Mouse (Mus musculus) hindbrain, embryonic 13.5 days (tissue): ENCODE measurements at regions not wholly inside any gene's neighbourhood (a gene's known extent, or its start where the extent isn't known, plus 50 kb on each side); places are given as distances from the start of the nearest gene placed in this dataset.

ENCODE experiments used
- ATAC-seq: fragments of 200-750 bp; cut with Nextera tagmentation; 2 replicates; pipeline ENCODE4 v1.8.0; 2017; ENCODE audit warnings: moderate TSS enrichment; ENCODE audit not compliant: low FRiP score
- H3K27ac ChIP-seq: fragments of 300-500 bp; sonication (generic); 2 replicates; pipeline ENCODE4 v1.5.1; 2015; ENCODE audit warnings: inconsistent platforms, mild to moderate bottlenecking, moderate library complexity
- H3K27me3 ChIP-seq: fragments of 300-500 bp; sonication (generic); 2 replicates; pipeline ENCODE4 v1.6.1; 2015; ENCODE audit warnings: mild to moderate bottlenecking, inconsistent platforms
- H3K36me3 ChIP-seq: fragments of 300-500 bp; sonication (generic); 2 replicates; pipeline ENCODE4 v1.6.1; 2015; ENCODE audit warnings: mild to moderate bottlenecking, inconsistent platforms
- H3K4me1 ChIP-seq: fragments of 300-500 bp; sonication (generic); replicated peaks from 2 replicates; pipeline ENCODE4 v1.6.1; 2015; ENCODE audit warnings: inconsistent platforms
- H3K4me2 ChIP-seq: fragments of 300-500 bp; sonication (generic); 2 replicates; pipeline ENCODE4 v1.6.1; 2015; ENCODE audit warnings: inconsistent platforms, mild to moderate bottlenecking, moderate library complexity
- H3K4me3 ChIP-seq: fragments of 300-500 bp; sonication (generic); 2 replicates; pipeline ENCODE4 v1.5.1; 2015; ENCODE audit warnings: mild to moderate bottlenecking, inconsistent platforms
- H3K9ac ChIP-seq: fragments of 300-500 bp; sonication (generic); 2 replicates; pipeline ENCODE4 v1.6.1; 2015; ENCODE audit warnings: mild to moderate bottlenecking, inconsistent platforms
- H3K9me3 ChIP-seq: fragments of 300-500 bp; sonication (generic); 2 replicates; pipeline ENCODE4 v1.6.1; 2016; ENCODE audit warnings: inconsistent platforms
- WGBS: fragments of 180-500 bp; shearing (Covaris S2); methylation state at CpG from one replicate; pipeline ENCODE4 v1.1.7; 2015; 5-methylcytosine and 5-hydroxymethylcytosine counted together

DNA sequence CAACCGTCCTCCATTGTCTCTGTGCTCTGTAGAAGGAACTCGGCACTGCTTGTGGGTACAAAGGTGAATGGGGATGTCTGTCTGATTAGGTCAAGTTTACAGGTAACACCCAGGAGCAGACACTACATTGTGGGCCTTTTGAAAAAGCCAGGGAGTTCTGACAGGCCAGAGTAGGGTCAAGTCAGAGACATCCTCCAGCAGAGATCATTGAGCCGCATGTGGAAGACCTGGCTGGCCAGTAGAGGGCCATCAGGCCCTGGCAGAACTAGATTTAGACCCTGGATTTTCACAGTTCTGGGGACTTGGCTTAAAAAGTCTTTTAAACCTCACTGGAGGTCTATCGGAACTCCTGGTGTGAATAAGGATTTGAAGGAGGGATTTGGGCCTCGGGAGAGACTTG lies 438.8 kb downstream of the Nbas start:
- ATAC-seq = no peak
- H3K9me3 ChIP-seq = no peaks in the 10 kb centered on the region
- H3K36me3 ChIP-seq = no peaks in the 10 kb centered on the region
- no peaks in the 10 kb centered on the region; the same call in 1 of the 2 replicates for H3K4me1 ChIP-seq
- no peak overlapping the region for H3K4me2 ChIP-seq
- H3K27me3 ChIP-seq = no peaks in the 10 kb centered on the region
- no peak overlapping the region for H3K4me3 ChIP-seq
- 84% methylated on average over 5 of the region's 5 CpGs for WGBS
- H3K27ac ChIP-seq = no peak overlapping the region
- no peak overlapping the region for H3K9ac ChIP-seq

DNA sequence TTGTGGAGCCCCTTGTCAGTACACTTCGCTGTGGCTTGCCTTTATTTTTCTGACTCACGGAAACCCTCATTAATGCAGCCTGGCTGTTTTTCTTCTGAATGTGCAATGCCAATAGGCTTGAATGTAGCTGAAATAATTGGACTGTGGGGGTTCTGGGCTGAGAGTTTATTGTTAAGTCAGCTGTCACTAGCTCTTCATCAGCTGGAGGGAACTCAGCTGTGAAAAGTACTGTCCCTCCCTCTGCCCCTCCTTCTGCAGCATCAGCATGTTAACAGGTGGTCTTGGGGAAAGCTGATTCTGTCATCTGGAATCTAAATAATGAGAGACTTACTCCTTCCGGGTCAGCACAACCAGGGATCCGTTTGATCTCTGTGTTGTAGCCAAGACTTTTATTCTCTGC lies 437.6 kb downstream of the Nbas start:
- no peak overlapping the region for H3K9ac ChIP-seq
- no peaks in the 10 kb centered on the region for H3K36me3 ChIP-seq
- no peak overlapping the region for H3K4me2 ChIP-seq
- H3K4me1 ChIP-seq = no peaks in the 10 kb centered on the region; the same call in 1 of the 2 replicates
- no peaks in the 10 kb centered on the region for H3K27me3 ChIP-seq
- H3K27ac ChIP-seq = no peak overlapping the region
- ATAC-seq = no peak
- H3K4me3 ChIP-seq = no peak overlapping the region
- WGBS = 35% methylated on average over 4 of the region's 4 CpGs
- H3K9me3 ChIP-seq = no peaks in the 10 kb centered on the region

DNA sequence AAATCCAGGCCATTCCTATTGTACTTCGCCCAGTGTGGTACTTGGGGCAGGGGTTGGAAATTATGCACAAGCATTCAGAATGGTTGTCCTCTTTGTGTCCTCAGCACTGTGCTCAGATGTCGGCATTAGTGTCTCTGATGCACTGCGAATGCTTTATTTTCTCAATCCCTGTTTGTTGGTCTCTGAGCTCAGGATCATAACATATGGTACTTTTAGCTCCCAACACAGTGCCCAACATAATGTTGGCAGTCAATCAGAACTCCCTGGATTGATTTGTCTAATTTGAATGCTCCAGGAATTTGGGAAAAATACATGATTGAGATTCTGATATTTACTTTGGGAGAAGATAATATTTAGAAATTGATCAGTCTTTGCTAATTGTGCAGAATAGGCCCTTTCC lies 434.7 kb downstream of the Nbas start:
- H3K9ac ChIP-seq = no peak overlapping the region

DNA sequence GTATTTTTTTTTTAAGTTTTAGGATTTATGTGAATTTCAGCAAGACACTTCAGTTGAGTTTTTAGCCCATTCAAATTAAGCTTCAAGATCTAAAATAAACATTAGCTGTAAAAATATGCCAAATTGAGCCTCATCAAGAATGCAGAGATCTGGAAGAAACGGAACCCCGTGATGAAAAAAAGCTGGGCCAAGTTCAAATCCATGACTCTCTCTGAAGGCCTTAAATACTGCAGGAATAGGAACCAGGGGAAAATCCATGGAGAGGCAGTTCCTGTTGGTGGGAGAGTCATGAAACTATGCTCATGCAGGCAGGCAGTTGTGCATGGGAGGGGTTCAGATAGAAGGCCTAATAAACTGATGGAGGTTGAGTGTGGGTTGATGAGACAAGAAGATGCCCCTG lies 430.9 kb downstream of the Nbas start:
- no peak overlapping the region for H3K4me3 ChIP-seq
- 95% methylated on average over 2 of the region's 2 CpGs for WGBS
- no peaks in the 10 kb centered on the region for H3K4me1 ChIP-seq
- H3K9ac ChIP-seq = no peak overlapping the region
- H3K36me3 ChIP-seq = no peaks in the 10 kb centered on the region
- H3K27me3 ChIP-seq = no peaks in the 10 kb centered on the region
- H3K9me3 ChIP-seq = no peaks in the 10 kb centered on the region
- no peak overlapping the region for H3K27ac ChIP-seq
- H3K4me2 ChIP-seq = no peak overlapping the region
- ATAC-seq = no peak

More for the DNA sequence above, 434.7 kb downstream of the Nbas start:
- Histone ChIP-seq H3K4me3 (no peak overlapping the region), H3K27me3 (no peaks in the 10 kb centered on the region), H3K4me1 (no peaks in the 10 kb centered on the region; the same call in 1 of the 2 replicates), H3K9me3 (no peaks in the 10 kb centered on the region), H3K27ac (no peak overlapping the region), H3K4me2 (no peak overlapping the region), H3K36me3 (no peaks in the 10 kb centered on the region)
- WGBS = 74% methylated on average over 3 of the region's 3 CpGs
- ATAC-seq = no peak

DNA sequence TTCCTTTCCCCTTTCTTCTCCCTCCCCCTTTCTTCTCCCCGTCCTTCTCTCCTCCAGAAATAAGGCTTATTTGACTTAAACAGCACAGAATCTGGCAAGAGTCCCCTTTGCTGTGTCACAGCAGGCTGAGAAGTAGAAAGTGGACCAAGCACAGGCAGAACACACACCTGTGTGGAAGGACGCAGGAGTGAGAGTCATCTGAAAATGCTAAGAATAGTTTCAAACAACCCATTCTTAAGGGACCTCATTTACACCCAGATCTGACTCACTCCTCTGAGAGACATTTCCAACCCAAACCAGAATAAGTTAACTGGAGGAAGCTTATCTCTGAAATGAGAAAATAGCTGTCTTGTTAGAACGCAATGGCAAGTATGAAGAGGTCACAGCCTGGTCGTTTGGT lies 429.9 kb downstream of the Nbas start:
- no peak for ATAC-seq
- no peak overlapping the region for H3K9ac ChIP-seq
- no peaks in the 10 kb centered on the region for H3K27me3 ChIP-seq
- H3K27ac ChIP-seq = no peak overlapping the region
- H3K36me3 ChIP-seq = no peaks in the 10 kb centered on the region
- H3K4me2 ChIP-seq = no peak overlapping the region
- no peaks in the 10 kb centered on the region for H3K4me1 ChIP-seq
- 77% methylated on average over 4 of the region's 4 CpGs for WGBS
- no peaks in the 10 kb centered on the region for H3K9me3 ChIP-seq
- no peak overlapping the region for H3K4me3 ChIP-seq

DNA sequence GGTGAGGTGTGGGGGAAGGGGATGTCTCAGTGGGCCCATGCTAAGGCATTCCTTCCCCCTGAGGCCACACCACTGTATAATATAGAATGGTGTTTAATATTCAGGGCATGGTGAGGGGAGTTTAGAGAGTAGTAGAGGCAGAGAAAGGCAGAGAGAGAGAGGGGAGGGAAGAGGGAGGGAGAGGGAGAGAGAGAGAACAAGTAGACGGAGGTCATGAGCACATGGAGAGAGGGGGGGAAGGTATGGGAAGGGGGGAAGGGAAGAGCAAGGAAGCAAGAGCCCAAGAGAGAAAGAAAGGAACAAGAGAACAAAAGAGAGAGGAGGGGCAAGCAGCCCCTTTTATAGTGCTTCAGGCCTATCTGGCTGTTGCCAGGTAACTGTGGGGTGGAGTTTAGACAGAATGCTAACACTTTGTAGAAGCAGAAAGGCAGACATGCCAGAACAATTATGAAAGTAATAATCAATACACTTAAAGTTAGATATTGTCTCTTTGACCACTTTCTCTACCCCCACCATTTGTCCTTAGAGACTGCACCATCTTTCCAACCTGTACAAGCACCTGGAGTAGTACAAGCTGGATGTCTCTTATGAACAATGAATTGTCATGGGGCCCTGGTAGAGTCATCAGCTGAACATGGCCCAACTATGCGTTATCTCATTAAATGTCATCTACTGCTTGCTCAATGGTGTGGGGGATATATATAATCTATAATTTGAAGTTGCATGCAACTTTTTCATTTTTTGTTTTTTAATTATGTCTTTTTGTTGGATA lies 422.6 kb downstream of the Nbas start:
- WGBS = 44% methylated on average over 2 of the region's 2 CpGs
- peaks cover 5% of the 10 kb centered on the region for H3K4me1 ChIP-seq
- H3K36me3 ChIP-seq = no peaks in the 10 kb centered on the region
- no peak overlapping the region for H3K4me2 ChIP-seq
- H3K9me3 ChIP-seq = no peaks in the 10 kb centered on the region
- ATAC-seq = peak; percentile 54; the same call in 1 of the 2 replicates
- no peak overlapping the region for H3K4me3 ChIP-seq
- H3K27me3 ChIP-seq = no peaks in the 10 kb centered on the region
- H3K27ac ChIP-seq = no peak overlapping the region
- H3K9ac ChIP-seq = no peak overlapping the region

DNA sequence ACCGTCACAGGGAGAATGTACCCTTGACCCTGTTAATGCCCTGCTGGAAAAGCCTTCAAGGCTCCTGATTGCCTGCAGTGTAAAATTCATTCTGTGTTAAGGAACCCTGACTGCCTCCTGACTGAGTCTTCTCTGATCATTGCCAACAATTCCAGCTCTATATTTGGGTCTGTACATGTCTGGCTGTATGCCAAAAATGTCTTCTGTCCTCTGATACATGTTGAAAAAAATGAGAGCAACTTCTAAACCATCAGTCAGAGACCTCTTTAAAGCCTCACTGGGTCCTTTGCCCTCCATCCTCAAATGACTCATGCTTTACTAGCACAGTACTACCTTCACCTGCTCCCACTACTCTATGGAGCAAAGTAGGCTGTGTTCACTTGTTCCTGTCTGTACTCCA lies 408.3 kb downstream of the Nbas start:
- no peak for ATAC-seq
- WGBS = 69% methylated on average over 1 of the region's 1 CpGs
- no peaks in the 10 kb centered on the region for H3K9me3 ChIP-seq
- H3K4me1 ChIP-seq = no peaks in the 10 kb centered on the region
- no peak overlapping the region for H3K4me2 ChIP-seq
- H3K27me3 ChIP-seq = no peaks in the 10 kb centered on the region
- no peak overlapping the region for H3K4me3 ChIP-seq
- no peak overlapping the region for H3K27ac ChIP-seq
- H3K9ac ChIP-seq = no peak overlapping the region
- no peaks in the 10 kb centered on the region for H3K36me3 ChIP-seq

DNA sequence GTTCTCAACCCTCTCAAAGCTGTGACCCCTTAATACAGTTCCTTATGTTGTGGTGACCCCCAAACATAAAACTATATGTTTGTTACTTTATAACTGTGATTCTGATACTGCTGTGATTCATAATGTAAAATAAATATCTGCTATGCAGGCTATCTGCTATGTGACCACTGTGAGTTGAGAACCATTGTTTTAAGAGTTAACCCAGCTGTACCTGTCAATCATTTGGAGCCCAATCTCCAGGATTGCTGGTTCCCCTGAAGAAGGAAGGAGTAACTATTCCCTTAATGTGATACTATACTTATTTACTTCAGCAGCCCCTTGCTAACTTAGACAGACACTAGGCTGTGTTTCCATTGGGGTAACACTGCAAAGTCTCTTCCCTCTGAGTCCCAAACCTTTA lies 400.5 kb downstream of the Nbas start:
- no peak for ATAC-seq
- no peak overlapping the region for H3K27ac ChIP-seq

DNA sequence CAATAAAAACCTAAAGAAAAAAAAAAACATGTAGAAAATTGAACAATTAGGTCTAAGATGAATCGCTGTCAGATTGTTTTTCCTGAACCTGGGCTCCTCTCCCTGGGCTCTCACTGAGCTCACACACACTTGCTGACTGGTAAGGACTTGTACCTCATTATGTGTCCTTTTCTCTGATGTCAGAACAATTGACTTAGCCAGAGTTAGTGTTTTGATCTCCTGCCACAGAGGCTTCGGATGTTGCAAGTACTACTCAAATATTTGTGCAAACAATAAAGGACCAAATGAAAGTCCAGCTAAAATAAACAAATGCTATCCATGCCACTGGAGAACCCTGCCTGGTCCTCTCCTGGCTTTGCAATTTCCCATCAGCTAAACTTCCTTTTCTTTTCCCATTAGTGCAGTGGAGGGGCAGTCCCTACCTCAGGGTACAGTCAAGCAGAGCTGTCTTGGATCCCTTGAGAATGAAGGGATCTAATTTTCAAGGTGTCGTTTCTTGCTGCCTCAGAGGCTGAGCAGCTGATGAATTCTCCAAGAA lies 399.6 kb downstream of the Nbas start:
- no peak overlapping the region for H3K27ac ChIP-seq
- no peak for ATAC-seq
- no peak overlapping the region for H3K4me2 ChIP-seq
- WGBS = 79% methylated on average over 3 of the region's 3 CpGs
- no peak overlapping the region for H3K9ac ChIP-seq
- H3K27me3 ChIP-seq = no peaks in the 10 kb centered on the region
- H3K9me3 ChIP-seq = no peaks in the 10 kb centered on the region
- no peak overlapping the region for H3K4me3 ChIP-seq
- H3K4me1 ChIP-seq = no peaks in the 10 kb centered on the region
- no peaks in the 10 kb centered on the region for H3K36me3 ChIP-seq

More for the DNA sequence above, 400.5 kb downstream of the Nbas start:
- no peaks in the 10 kb centered on the region for H3K4me1 ChIP-seq
- H3K36me3 ChIP-seq = no peaks in the 10 kb centered on the region
- no peaks in the 10 kb centered on the region for H3K9me3 ChIP-seq
- H3K27me3 ChIP-seq = no peaks in the 10 kb centered on the region
- H3K9ac ChIP-seq = no peak overlapping the region
- no peak overlapping the region for H3K4me2 ChIP-seq
- no peak overlapping the region for H3K4me3 ChIP-seq

DNA sequence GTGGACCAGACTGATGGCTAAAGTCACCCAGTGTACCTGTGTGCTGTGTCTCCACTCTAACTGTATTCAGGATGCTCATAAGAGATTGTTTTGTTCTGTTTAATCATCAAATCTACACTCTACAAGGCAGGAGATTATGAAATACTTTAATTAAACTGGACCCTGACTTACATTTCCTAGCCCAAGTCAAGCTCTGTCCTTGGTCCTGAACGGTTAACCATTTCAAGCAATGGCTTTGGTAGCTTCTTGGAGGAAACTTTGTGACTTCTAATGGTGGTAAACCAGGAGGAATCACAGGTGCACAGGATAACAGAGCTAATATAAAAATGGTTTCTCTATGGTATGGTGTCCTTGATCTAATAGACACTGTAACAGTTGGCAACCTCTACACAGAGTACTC lies 370.4 kb downstream of the Nbas start:
- Histone ChIP-seq H3K27me3 (no peaks in the 10 kb centered on the region), H3K27ac (no peak overlapping the region), H3K4me1 (no peaks in the 10 kb centered on the region), H3K4me3 (no peak overlapping the region), H3K9ac (no peak overlapping the region), H3K36me3 (no peaks in the 10 kb centered on the region), H3K4me2 (no peak overlapping the region), H3K9me3 (no peaks in the 10 kb centered on the region)
- 63% methylated on average over 1 of the region's 1 CpGs for WGBS
- no peak for ATAC-seq
